Mouse (Mus musculus): Measurements from ENCODE around the gene Hdac9. TPM values are rescaled to one million over a fixed set of nuclear protein-coding genes. Genes with fewer than 3 reads are reported as not detected.
"Not testable (repeated sequence)": the region's sequence is repeated elsewhere in the genome, so short reads cannot be mapped to it uniquely, and the experiment has no call there.

Gene Hdac9
- polyA plus RNA-seq, 1 experiment from 2014 or later = 5.5 TPM

DNA sequence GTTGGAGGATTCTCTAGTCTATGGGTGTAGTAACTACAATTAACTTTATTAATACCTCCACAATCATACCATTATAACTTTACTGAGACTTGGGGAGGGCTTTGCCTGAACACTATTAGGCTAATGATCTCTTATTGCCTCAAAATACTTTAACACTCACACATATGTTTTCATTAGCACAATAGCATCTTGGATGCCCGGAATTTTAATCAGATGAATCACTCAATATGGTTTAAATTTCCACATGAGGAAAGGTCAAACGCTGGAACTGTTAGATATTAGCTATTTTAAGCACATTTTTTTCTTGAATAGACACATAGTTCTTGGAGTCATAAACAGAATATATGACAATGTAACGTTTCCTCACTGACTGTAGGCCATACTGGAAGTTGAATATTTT lies 429.9 kb downstream of the Hdac9 start:
- no peaks in the 10 kb centered on the region for H3K36me3 ChIP-seq (ENCODE audit: control insufficient read depth, insufficient read depth, low read length)
- H3K27me3 ChIP-seq (ENCODE audit: control insufficient read depth, insufficient read depth, low read length) = no peaks in the 10 kb centered on the region
- no peak for DNase-seq (ENCODE audit: low spot score)
- no peak overlapping the region for H3K9ac ChIP-seq (ENCODE audit: low read length)
- no peak overlapping the region for H3K4me3 ChIP-seq (ENCODE audit: low read depth, low read length)
- WGBS = 53% methylated on average over 3 of the region's 3 CpGs
- ATAC-seq (ENCODE audit: insufficient number of reproducible peaks, low FRiP score, low TSS enrichment, low read depth) = no peak
- H3K4me2 ChIP-seq (ENCODE audit: low read depth, severe bottlenecking) = no peak overlapping the region
- H3K4me1 ChIP-seq (ENCODE audit: control insufficient read depth, insufficient read depth, low read length) = no peaks in the 10 kb centered on the region
- no peaks in the 10 kb centered on the region for H3K9me3 ChIP-seq (ENCODE audit: control insufficient read depth, low read length)
- H3K27ac ChIP-seq (replicated peaks; ENCODE audit: low read depth, low read length) = no peak overlapping the region

DNA sequence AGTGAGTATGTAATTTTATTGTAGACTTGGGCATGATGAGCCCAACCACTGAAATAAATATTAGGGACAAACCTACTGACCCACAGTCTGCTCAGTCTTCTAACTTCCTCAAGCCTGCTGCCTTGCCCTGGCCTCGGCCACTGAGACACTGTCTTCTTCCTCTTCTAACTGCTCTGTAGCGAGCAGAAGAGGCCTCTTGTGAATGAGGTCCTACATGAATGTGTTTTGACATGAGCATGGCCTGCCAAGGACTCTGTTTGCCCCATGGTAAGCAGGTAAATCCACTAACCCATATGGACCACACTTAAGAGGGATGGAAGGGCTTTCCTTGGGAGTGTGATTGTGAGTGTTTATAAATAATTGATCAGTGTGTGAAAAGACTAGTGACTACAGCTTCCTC lies 430.9 kb downstream of the Hdac9 start:
- H3K36me3 ChIP-seq (ENCODE audit: control insufficient read depth, insufficient read depth, low read length) = no peaks in the 10 kb centered on the region
- H3K9ac ChIP-seq (ENCODE audit: low read length) = no peak overlapping the region
- H3K4me3 ChIP-seq (ENCODE audit: low read depth, low read length) = no peak overlapping the region
- no peaks in the 10 kb centered on the region for H3K4me1 ChIP-seq (ENCODE audit: control insufficient read depth, insufficient read depth, low read length)
- no peaks in the 10 kb centered on the region for H3K27me3 ChIP-seq (ENCODE audit: control insufficient read depth, insufficient read depth, low read length)
- no peaks in the 10 kb centered on the region for H3K9me3 ChIP-seq (ENCODE audit: control insufficient read depth, low read length)
- WGBS = 87% methylated on average over 2 of the region's 2 CpGs
- H3K4me2 ChIP-seq (ENCODE audit: low read depth, severe bottlenecking) = no peak overlapping the region
- no peak for ATAC-seq (ENCODE audit: insufficient number of reproducible peaks, low FRiP score, low TSS enrichment, low read depth)
- no peak for DNase-seq (ENCODE audit: low spot score)
- no peak overlapping the region for H3K27ac ChIP-seq (replicated peaks; ENCODE audit: low read depth, low read length)

DNA sequence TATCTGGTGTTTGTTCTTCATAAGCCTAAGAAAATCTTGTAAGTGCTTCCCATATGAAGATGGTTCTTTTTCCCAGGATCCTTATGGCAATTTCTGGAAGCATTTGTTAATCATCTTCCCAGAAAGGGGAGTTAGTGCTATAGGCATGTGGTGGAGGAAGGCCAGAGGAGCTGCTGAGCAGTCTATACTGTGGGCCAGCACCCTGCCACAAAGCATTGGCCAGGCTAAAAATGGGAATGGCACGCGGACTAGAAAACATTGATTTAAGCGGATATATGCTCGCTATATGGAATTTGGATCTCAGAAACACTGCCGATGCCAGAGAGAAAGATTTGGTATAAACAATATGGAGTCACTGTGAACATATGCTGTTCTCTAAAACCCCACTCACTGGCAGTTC lies 435.2 kb downstream of the Hdac9 start:
- WGBS = over 99% methylated on average over 5 of the region's 5 CpGs
- Histone ChIP-seq H3K27ac (replicated peaks; ENCODE audit: low read depth, low read length) (no peak overlapping the region), H3K4me2 (ENCODE audit: low read depth, severe bottlenecking) (no peak overlapping the region), H3K9ac (ENCODE audit: low read length) (no peak overlapping the region), H3K27me3 (ENCODE audit: control insufficient read depth, insufficient read depth, low read length) (no peaks in the 10 kb centered on the region), H3K36me3 (ENCODE audit: control insufficient read depth, insufficient read depth, low read length) (no peaks in the 10 kb centered on the region), H3K4me3 (ENCODE audit: low read depth, low read length) (no peak overlapping the region), H3K4me1 (ENCODE audit: control insufficient read depth, insufficient read depth, low read length) (no peaks in the 10 kb centered on the region), H3K9me3 (ENCODE audit: control insufficient read depth, low read length) (no peaks in the 10 kb centered on the region)
- ATAC-seq (ENCODE audit: insufficient number of reproducible peaks, low FRiP score, low TSS enrichment, low read depth) (no peak), DNase-seq (ENCODE audit: low spot score) (no peak)

DNA sequence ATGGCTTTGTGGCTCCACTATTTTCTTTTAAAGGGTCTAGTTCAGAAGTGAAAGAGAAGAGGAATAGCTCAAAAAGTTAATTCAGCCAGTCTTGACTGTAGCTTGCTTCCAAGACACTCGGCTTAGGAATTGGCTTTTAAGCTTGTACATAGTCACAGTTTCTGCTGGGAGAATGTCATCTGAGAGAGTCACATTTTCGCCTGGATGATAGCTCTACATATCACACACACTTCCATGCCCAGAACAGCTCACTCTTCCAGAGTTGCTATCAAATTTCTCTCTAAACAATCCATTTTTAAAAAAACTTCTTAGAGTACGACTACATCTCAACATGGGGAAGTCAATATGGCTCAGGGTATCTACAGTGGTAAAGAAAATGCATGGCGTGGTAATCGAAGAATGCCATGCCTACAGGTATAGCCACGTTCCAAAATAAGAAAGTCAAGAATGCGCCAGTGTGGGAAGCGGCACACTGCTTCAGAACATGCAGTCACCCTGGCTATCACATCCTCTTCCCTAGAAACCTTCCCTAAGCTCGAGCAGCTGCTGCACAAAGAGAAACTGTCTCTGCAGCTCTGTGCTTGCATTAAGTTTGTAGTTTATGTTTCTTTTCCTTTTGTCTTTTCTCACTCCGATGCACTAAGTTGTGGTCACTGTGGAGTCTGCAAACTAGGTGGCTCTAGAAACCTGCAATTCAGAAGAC lies 443.8 kb downstream of the Hdac9 start:
- H3K4me2 ChIP-seq (ENCODE audit: low read depth, severe bottlenecking) = no peak overlapping the region

DNA sequence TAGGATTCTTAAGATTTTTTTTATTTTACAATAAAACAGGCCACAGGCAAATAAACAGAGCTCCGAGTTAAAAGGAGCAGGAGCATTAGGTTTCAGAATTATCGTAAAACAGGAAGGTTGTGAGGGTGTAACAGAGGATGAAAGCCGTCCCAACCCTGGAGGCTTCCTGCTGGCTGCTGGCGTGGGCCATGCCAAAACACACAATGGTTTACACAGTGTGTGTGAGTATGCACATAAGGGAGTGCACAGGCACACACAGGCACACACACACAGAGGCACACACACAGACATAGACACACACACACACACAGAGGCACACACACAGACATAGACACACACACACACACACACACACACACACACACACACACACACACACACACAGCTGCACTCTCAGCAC lies 444.4 kb downstream of the Hdac9 start:
- Histone ChIP-seq H3K36me3 (ENCODE audit: control insufficient read depth, insufficient read depth, low read length) (no peaks in the 10 kb centered on the region), H3K4me1 (ENCODE audit: control insufficient read depth, insufficient read depth, low read length) (no peaks in the 10 kb centered on the region), H3K4me3 (ENCODE audit: low read depth, low read length) (no peak overlapping the region), H3K4me2 (ENCODE audit: low read depth, severe bottlenecking) (no peak overlapping the region), H3K9ac (ENCODE audit: low read length) (no peak overlapping the region), H3K27me3 (ENCODE audit: control insufficient read depth, insufficient read depth, low read length) (no peaks in the 10 kb centered on the region), H3K27ac (replicated peaks; ENCODE audit: low read depth, low read length) (no peak overlapping the region), H3K9me3 (ENCODE audit: control insufficient read depth, low read length) (no peaks in the 10 kb centered on the region)
- ATAC-seq (ENCODE audit: insufficient number of reproducible peaks, low FRiP score, low TSS enrichment, low read depth) (no peak), DNase-seq (ENCODE audit: low spot score) (no peak)
- 23% methylated on average over 4 of the region's 4 CpGs for WGBS

More for the DNA sequence above, 443.8 kb downstream of the Hdac9 start:
- Histone ChIP-seq H3K9me3 (ENCODE audit: control insufficient read depth, low read length) (no peaks in the 10 kb centered on the region), H3K36me3 (ENCODE audit: control insufficient read depth, insufficient read depth, low read length) (no peaks in the 10 kb centered on the region), H3K4me3 (ENCODE audit: low read depth, low read length) (no peak overlapping the region), H3K27ac (replicated peaks; ENCODE audit: low read depth, low read length) (no peak overlapping the region), H3K27me3 (ENCODE audit: control insufficient read depth, insufficient read depth, low read length) (no peaks in the 10 kb centered on the region), H3K9ac (ENCODE audit: low read length) (no peak overlapping the region), H3K4me1 (ENCODE audit: control insufficient read depth, insufficient read depth, low read length) (no peaks in the 10 kb centered on the region)
- no peak for DNase-seq (ENCODE audit: low spot score)
- ATAC-seq (ENCODE audit: insufficient number of reproducible peaks, low FRiP score, low TSS enrichment, low read depth) = no peak
- 87% methylated on average over 10 of the region's 10 CpGs for WGBS

DNA sequence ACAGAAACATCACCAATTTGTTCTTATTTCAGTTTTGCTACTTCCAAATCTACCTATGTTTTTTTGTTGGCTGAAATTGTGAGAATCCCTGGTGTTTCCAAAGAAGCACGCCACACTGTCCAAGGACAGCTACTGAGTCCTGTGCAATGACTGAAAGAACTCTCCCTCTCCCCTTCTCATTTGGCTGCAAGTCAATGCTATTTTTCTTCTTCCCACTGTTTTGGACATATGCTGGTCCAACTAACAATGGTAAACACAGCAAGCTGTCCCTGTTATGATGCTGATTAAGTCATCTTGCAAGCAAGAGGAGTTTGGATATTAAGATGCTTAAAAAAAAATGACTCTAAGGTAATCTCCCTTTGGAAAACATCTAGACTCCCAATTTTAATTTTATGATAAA lies 455.2 kb downstream of the Hdac9 start:
- H3K4me1 ChIP-seq (ENCODE audit: control insufficient read depth, insufficient read depth, low read length) = no peaks in the 10 kb centered on the region
- DNase-seq (ENCODE audit: low spot score) (no peak), ATAC-seq (ENCODE audit: insufficient number of reproducible peaks, low FRiP score, low TSS enrichment, low read depth) (no peak)
- H3K9ac ChIP-seq (ENCODE audit: low read length) = no peak overlapping the region
- no peaks in the 10 kb centered on the region for H3K36me3 ChIP-seq (ENCODE audit: control insufficient read depth, insufficient read depth, low read length)
- H3K4me3 ChIP-seq (ENCODE audit: low read depth, low read length) = no peak overlapping the region
- H3K27me3 ChIP-seq (ENCODE audit: control insufficient read depth, insufficient read depth, low read length) = no peaks in the 10 kb centered on the region
- WGBS = 73% methylated on average over 1 of the region's 1 CpGs
- no peak overlapping the region for H3K27ac ChIP-seq (replicated peaks; ENCODE audit: low read depth, low read length)
- no peaks in the 10 kb centered on the region for H3K9me3 ChIP-seq (ENCODE audit: control insufficient read depth, low read length)
- no peak overlapping the region for H3K4me2 ChIP-seq (ENCODE audit: low read depth, severe bottlenecking)

DNA sequence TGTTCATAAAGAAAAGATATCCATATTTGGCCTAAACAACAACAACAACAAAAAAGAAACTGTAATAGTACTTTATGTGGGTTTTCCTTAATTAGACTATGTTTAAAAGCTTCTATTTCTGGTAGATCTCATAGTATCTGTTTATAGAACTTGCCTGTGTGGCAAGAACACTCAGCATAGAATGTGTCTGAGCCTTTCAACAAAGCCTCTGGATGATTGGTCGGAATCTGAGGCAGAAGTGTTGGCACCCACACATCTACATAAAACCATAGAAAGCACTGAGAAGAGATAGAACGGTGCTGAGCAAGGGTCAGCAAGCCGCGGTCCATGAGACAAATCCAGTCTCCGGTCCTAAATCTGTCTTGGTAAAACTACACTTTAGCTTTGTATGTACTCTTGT lies 464.3 kb downstream of the Hdac9 start:
- H3K27ac ChIP-seq (replicated peaks; ENCODE audit: low read depth, low read length) = no peak overlapping the region
- ATAC-seq (ENCODE audit: insufficient number of reproducible peaks, low FRiP score, low TSS enrichment, low read depth) = no peak
- no peaks in the 10 kb centered on the region for H3K9me3 ChIP-seq (ENCODE audit: control insufficient read depth, low read length)
- H3K4me3 ChIP-seq (ENCODE audit: low read depth, low read length) = no peak overlapping the region
- H3K4me2 ChIP-seq (ENCODE audit: low read depth, severe bottlenecking) = no peak overlapping the region
- no peak for DNase-seq (ENCODE audit: low spot score)
- no peaks in the 10 kb centered on the region for H3K36me3 ChIP-seq (ENCODE audit: control insufficient read depth, insufficient read depth, low read length)
- 92% methylated on average over 5 of the region's 5 CpGs for WGBS
- H3K9ac ChIP-seq (ENCODE audit: low read length) = no peak overlapping the region
- H3K27me3 ChIP-seq (ENCODE audit: control insufficient read depth, insufficient read depth, low read length) = no peaks in the 10 kb centered on the region
- H3K4me1 ChIP-seq (ENCODE audit: control insufficient read depth, insufficient read depth, low read length) = no peaks in the 10 kb centered on the region

DNA sequence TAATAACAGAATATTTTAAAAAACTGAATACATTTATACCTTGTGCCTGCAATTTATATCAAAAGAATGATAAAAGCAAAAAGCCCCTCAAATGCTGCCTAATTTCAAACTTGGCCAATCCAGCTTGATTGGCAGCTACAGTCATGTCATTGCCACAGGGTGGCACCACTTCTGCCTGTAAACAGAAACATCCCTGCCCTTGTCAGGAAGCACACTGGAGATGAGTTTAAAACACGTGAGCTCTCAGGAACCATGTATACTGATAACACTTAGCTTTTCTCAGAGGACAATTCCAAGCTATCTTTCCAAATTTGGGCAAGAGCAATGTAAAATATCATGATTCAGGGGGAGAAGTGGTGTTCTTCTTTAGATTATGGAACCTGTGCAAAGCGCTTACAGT lies 465.7 kb downstream of the Hdac9 start:
- Histone ChIP-seq H3K9ac (ENCODE audit: low read length) (no peak overlapping the region), H3K27me3 (ENCODE audit: control insufficient read depth, insufficient read depth, low read length) (no peaks in the 10 kb centered on the region), H3K4me2 (ENCODE audit: low read depth, severe bottlenecking) (no peak overlapping the region), H3K4me3 (ENCODE audit: low read depth, low read length) (no peak overlapping the region), H3K36me3 (ENCODE audit: control insufficient read depth, insufficient read depth, low read length) (no peaks in the 10 kb centered on the region), H3K4me1 (ENCODE audit: control insufficient read depth, insufficient read depth, low read length) (no peaks in the 10 kb centered on the region), H3K9me3 (ENCODE audit: control insufficient read depth, low read length) (no peaks in the 10 kb centered on the region), H3K27ac (replicated peaks; ENCODE audit: low read depth, low read length) (no peak overlapping the region)
- 58% methylated on average over 2 of the region's 2 CpGs for WGBS
- DNase-seq (ENCODE audit: low spot score) (no peak), ATAC-seq (ENCODE audit: insufficient number of reproducible peaks, low FRiP score, low TSS enrichment, low read depth) (no peak)

DNA sequence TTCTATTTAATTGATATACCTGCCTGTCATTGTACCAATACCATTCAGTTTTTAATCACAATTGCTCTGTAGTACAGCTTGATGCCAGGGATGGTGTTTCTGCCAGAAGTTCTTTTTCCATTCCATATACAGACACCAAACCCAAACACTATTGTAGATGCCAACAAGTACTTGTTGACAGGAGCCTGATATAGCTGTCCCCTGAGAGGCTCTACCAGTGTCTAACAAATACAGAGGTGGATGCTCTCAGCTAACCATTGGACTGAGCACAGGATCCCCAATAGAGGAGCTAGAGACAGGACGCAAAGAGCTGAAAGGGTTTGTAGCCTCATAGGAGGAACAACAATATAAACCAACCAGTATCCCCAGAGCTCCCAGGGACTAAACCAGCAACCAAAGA lies 472.2 kb downstream of the Hdac9 start:
- not testable (repeated sequence) for H3K36me3 ChIP-seq (ENCODE audit: control insufficient read depth, insufficient read depth, low read length); H3K27ac ChIP-seq (replicated peaks; ENCODE audit: low read depth, low read length); H3K9me3 ChIP-seq (ENCODE audit: control insufficient read depth, low read length); H3K27me3 ChIP-seq (ENCODE audit: control insufficient read depth, insufficient read depth, low read length); H3K4me1 ChIP-seq (ENCODE audit: control insufficient read depth, insufficient read depth, low read length); H3K9ac ChIP-seq (ENCODE audit: low read length); H3K4me2 ChIP-seq (ENCODE audit: low read depth, severe bottlenecking); H3K4me3 ChIP-seq (ENCODE audit: low read depth, low read length); DNase-seq (ENCODE audit: low spot score); ATAC-seq (ENCODE audit: insufficient number of reproducible peaks, low FRiP score, low TSS enrichment, low read depth)
- 100% methylated on average over 1 of the region's 1 CpGs for WGBS

Measured in limb, embryonic 11.5 days (tissue).